Mouse (Mus musculus) left cerebral cortex, adult 2 months (tissue): ENCODE data around the gene Fancd2. TPM values are rescaled to one million over a fixed set of nuclear protein-coding genes. Genes with fewer than 3 reads are reported as not detected.

Experiments
- DNase-seq, 2 experiments: peaks; one replicate each; pipeline ENCODE4 v3.0.0; 2021 to 2022; ENCODE audit warnings: low spot score in 2 of 2, mixed read lengths in 1 of 2; ENCODE audit errors: extremely low spot score in 1 of 2
- H3K27ac ChIP-seq: fragments of 200-600 bp; 2 replicates; pipeline ENCODE4 v1.8.1; 2022
- H3K4me3 ChIP-seq: fragments of 200-600 bp; 2 replicates; pipeline ENCODE4 v1.8.1; 2022
- CTCF ChIP-seq: fragments of 200-600 bp; IDR thresholded peaks from 2 replicates; pipeline ENCODE4 v1.8.1; 2022; ENCODE audit warnings: antibody characterized with exemption, mild to moderate bottlenecking, moderate library complexity
- intact Hi-C: fragments of 180-260 bp; cut with DNase I; formaldehyde crosslinking; loops from one replicate; pipeline ENCODE4 v1.15.1; 2025
- microRNA-seq, 2 experiments: library from miRNA; unstranded; fragments of <30 nt; microRNA quantifications; one replicate each; pipeline ENCODE4 v1.2.0; 2021
- total RNA-seq, 2 experiments: library from RNA; stranded (reverse); gene quantifications; 2 replicates each; pipeline ENCODE4 v1.2.3; 2021

Gene Fancd2
- total RNA-seq, 2 experiments from 2014 or later = 2.1 to 2.2 TPM

- no peak for DNase-seq
- H3K27ac ChIP-seq = peak overlapping the region; percentile 78
- no peak for TF ChIP-seq CTCF
- intact Hi-C loops = no loop called here
- no peak overlapping the region for H3K4me3 ChIP-seq
Observed at GRCm38 (mm10) chr6:113644808-113645207, 113.3 kb downstream of the Fancd2 start.

Small RNA genes lying within 50 kb of the gene (microRNA-seq; reads per million reads assigned to microRNA genes)
- 0 reads per million in 2 experiments for gene Gm23365

Other genes with a start within 250 kb of the Fancd2 start
- gene Cpne9, start 249.4 kb upstream of the Fancd2 start, total RNA-seq = 10 to 100 TPM; 75.7 to 80.5 TPM
- 10 to 100 TPM; 31.0 to 32.9 TPM for gene Brpf1, start 224.5 kb upstream of the Fancd2 start, total RNA-seq
- 1 to 10 TPM; 6.1 to 7.6 TPM for gene Ogg1, start 204.7 kb upstream of the Fancd2 start, total RNA-seq
- gene Camk1, start 187.7 kb upstream of the Fancd2 start, total RNA-seq = 100 to 1,000 TPM; 115 to 121 TPM
- gene Tada3, start 153.8 kb upstream of the Fancd2 start, total RNA-seq = 10 to 100 TPM; 47.0 to 49.6 TPM
- gene Arpc4, start 153.6 kb upstream of the Fancd2 start, total RNA-seq = 100 to 1,000 TPM; 251 to 255 TPM
- 10 to 100 TPM; 12.2 to 17.8 TPM for gene Ttll3, start 142.4 kb upstream of the Fancd2 start, total RNA-seq
- gene Rpusd3, start 112.3 kb upstream of the Fancd2 start, total RNA-seq = 10 to 100 TPM; 18.1 to 18.6 TPM
- gene Cidec, start 95.9 kb upstream of the Fancd2 start, total RNA-seq = not detected
- gene Jagn1, start 89.1 kb upstream of the Fancd2 start, total RNA-seq = 10 to 100 TPM; 35.7 to 36.8 TPM
- gene Il17re, start 73.2 kb upstream of the Fancd2 start, total RNA-seq = under 1 TPM; 0.49 to 0.50 TPM
- gene Il17rc, start 60.3 kb upstream of the Fancd2 start, total RNA-seq = 1 to 10 TPM; 4.4 to 5.1 TPM
- gene Creld1, start 48.4 kb upstream of the Fancd2 start, total RNA-seq = 100 to 1,000 TPM; 116 to 117 TPM
- 10 to 100 TPM; 54.9 to 61.1 TPM for gene Prrt3, start 29.8 kb upstream of the Fancd2 start, total RNA-seq
- gene Emc3, start within 50 bp of the Fancd2 start, total RNA-seq = 10 to 100 TPM; 76.5 to 77.5 TPM
- gene Fancd2os, start 69.0 kb downstream of the Fancd2 start, total RNA-seq = not detected
- gene Brk1, start 73.1 kb downstream of the Fancd2 start, total RNA-seq = 100 to 1,000 TPM; 221 to 228 TPM
- gene Vhl, start 92.3 kb downstream of the Fancd2 start, total RNA-seq = 10 to 100 TPM; 41.5 to 43.0 TPM
- 10 to 100 TPM; 21.6 to 25.6 TPM for gene Irak2, start 106.8 kb downstream of the Fancd2 start, total RNA-seq
- 10 to 100 TPM; 71.4 to 72.8 TPM for gene Tatdn2, start 165.4 kb downstream of the Fancd2 start, total RNA-seq
- under 1 TPM in 1 of 2 experiments, not detected in 1; 0.98 TPM for gene Ghrl, start 188.2 kb downstream of the Fancd2 start, total RNA-seq
- gene Sec13, start 209.1 kb downstream of the Fancd2 start, total RNA-seq = 10 to 100 TPM; 67.5 to 67.8 TPM